Mouse (Mus musculus): ENCODE data around the gene Ak8.

Gene Ak8

GRCm38 (mm10) chr2:28730676-28731075, 30.7 kb downstream of the Ak8 start:
- in situ Hi-C loops (cut with MboI, MseI), result no loop called here

DNA sequence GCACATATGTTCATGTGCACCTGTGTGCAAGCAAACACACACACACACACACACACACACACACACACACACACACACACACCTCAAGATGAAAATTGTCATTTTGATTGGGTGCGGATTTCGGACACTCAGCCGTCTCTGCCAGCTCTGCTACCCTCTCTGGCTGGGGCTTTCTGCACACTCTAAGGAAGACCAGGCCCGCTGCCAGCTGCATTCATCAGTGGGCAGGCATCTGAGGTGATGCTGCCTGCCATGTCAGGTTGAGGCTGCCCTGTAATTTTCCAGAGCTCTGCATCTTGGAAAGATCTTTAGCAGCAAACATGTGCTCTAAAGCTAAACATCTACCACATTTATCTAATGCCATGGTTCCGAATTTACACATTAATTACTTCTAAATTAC, 37.1 kb downstream of the Ak8 start:
- in situ Hi-C loops (cut with MboI, MseI), result no loop called here

DNA sequence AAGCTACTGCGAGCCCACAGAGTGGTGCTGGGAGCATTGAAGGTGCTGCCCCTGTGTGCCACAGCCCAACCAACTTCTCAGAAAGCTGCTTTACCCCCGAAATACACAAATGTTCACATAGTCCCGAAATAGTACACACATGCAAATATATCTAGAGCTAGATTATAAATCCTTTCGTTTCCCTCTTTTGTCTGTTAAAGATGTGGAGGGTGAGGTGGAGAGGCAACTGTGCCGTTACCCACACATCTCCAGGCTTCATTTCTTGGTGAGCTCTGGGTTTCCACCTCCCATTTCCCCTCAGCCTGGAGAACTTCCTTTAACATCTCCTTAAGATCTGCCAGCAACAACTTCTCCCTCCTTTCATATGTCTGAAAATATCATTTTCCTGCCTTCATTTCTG, 40.2 kb downstream of the Ak8 start:
- in situ Hi-C loops (cut with MboI, MseI), result no loop called here

- in situ Hi-C loops (cut with MboI, MseI), result no loop called here
These were observed 42.7 kb downstream of the Ak8 start for GRCm38 (mm10) chr2:28742701-28743100.

GRCm38 (mm10) chr2:28746682-28747332, 46.8 kb downstream of the Ak8 start:
- in situ Hi-C loops (cut with MboI, MseI), result no loop called here

- in situ Hi-C loops (cut with MboI, MseI), result no loop called here
These were observed 47.7 kb downstream of the Ak8 start for GRCm38 (mm10) chr2:28747705-28748104.

DNA sequence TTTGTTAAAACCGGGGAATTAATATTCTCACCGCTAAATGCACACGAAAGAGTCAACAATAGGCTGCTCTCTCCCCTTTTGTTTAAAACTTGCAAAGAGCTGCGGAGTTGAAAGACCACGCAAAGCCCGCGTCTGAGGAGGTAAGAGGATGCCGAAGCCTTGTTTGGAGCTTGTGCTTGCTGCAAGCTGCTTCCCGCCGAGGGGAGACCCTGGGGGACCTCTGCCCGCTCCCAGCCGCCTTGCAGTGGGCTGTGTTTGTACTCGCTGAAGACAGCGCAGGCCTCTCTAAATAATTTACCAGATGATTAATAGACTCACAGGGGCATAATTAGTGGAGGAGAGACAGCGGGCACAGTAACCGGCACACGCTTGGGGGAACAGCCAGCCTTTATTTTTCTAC, 51.2 kb downstream of the Ak8 start:
- in situ Hi-C loops (cut with MboI, MseI), result loop anchor here (10.0 kb wide), 1 partner anchor 304 kb away; the partner anchor contains the start of gene Cfap77

DNA sequence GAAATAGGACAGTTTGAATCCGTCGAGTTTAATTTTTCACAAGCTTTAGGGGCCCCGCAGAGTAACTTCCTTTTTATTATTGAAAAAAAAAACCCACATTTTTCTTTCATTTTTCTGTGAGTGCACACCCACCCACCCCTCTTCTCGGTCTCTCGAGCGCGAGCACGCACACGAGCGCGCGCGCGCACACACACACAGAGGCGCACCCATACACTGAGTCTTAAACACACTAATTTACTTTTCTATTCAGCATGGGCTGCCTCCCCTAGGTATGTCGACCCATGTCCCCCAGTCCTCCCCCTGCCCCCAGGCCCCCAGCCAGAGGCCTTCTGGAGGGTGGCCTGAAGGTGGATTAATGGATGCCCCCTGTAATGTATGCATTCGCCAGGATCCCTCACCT, 51.7 kb downstream of the Ak8 start:
- in situ Hi-C loops (cut with MboI, MseI), result loop anchor here (10.0 kb wide), 1 partner anchor 303 kb away; the partner anchor contains the start of gene Cfap77

DNA sequence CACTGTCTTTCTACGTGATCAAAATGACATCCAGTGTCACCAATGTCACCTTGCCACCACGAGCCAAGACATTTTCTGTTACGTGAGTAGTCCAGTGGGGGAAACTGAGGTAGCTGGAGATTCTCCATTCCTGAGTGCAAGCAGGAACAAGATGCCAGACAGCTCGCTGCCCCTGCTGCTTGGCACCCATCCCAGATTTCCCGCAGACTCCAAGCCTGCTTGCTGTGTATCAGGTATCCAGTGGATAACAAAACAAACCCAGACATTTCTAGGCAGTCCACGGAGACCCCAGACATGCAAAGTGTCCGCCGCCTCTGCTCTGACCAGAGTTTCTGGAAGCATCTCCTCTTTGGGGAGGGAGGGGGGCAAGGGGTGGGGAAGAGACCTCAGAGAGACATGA, 52.4 kb downstream of the Ak8 start:
- in situ Hi-C loops (cut with MboI, MseI), result loop anchor here (10.0 kb wide), 1 partner anchor 302 kb away; the partner anchor contains the start of gene Cfap77

DNA sequence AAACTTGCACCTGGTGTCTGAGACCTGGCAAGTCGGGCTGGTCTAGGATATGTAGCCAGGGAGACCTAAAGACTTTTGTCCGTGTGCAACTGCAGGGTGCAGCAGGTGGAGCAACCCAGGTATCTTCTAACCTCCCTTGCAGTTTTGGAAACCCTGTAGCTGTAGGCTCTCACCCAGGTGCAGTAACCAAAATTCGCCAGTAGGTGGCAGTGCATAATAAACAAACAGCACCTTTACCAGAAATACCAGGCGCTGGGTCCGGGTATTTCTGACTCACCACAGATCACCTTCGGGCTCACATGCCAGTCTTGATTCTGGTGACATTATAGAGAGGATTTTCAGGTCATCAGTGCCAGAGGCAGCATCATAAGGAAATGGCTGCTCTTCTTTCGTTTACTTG, 55.5 kb downstream of the Ak8 start:
- in situ Hi-C loops (cut with MboI, MseI), result loop anchor here (5.0 to 10.0 kb wide), 2 partner anchors 222 to 299 kb away; partner anchors contain the start of gene Cfap77

GRCm38 (mm10) chr2:28756201-28756600, 56.2 kb downstream of the Ak8 start:
- in situ Hi-C loops (cut with MboI, MseI), result loop anchor here (5.0 to 10.0 kb wide), 2 partner anchors 221 to 299 kb away; partner anchors contain the start of gene Cfap77

- in situ Hi-C loops (cut with MboI, MseI), result loop anchor here (5.0 to 10.0 kb wide), 2 partner anchors 218 to 295 kb away; partner anchors contain the start of gene Cfap77
These were observed 59.5 kb downstream of the Ak8 start for GRCm38 (mm10) chr2:28759441-28759840.

GRCm38 (mm10) chr2:28766590-28766989, 66.6 kb downstream of the Ak8 start:
- in situ Hi-C loops (cut with MboI, MseI), result no loop called here

GRCm38 (mm10) chr2:28767041-28767440, 67.1 kb downstream of the Ak8 start:
- in situ Hi-C loops (cut with MboI, MseI), result no loop called here

DNA sequence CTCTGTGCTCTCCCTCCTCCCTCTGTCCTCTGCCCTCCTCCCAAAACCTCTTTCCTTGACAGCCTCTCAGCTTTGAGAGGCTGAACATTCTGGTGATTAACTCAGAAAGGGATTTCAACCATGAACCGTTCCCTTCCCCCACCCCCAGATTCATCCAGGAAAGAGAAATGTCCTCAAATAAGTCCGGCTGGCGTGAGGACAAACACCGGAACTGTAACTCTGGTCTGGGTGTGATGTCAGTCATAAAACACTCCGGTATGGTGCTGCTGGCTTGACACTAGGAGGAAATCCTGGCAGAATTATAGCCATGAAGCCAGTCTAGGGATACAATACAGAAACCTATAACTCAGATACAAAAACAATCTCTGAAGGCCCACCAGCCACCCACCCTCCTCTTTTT, 70.7 kb downstream of the Ak8 start:
- in situ Hi-C loops (cut with MboI, MseI), result no loop called here

DNA sequence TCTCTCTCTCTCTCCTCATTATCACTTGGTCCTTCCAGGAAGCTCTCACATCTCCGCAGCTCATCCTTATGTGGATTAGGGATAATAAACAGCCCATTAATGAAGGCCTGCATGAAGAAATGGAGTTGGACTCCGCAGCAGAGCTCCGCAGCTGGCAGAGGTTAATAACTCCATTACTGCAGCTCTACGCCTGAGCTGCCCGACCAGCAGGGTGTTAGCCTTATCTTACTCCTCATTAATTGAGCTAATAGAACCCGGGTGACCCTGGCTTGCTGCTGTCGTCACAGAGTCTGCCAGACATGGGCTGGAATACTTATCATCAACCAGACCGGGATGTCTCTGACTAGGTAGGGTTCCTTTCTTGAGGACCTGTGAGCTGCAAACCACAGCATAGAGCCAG, 74.1 kb downstream of the Ak8 start:
- in situ Hi-C loops (cut with MboI, MseI), result no loop called here

GRCm38 (mm10) chr2:28776728-28777127, 76.8 kb downstream of the Ak8 start:
- in situ Hi-C loops (cut with MboI, MseI), result no loop called here

- in situ Hi-C loops (cut with MboI, MseI), result no loop called here
These were observed 80.2 kb downstream of the Ak8 start for GRCm38 (mm10) chr2:28780001-28780782.

DNA sequence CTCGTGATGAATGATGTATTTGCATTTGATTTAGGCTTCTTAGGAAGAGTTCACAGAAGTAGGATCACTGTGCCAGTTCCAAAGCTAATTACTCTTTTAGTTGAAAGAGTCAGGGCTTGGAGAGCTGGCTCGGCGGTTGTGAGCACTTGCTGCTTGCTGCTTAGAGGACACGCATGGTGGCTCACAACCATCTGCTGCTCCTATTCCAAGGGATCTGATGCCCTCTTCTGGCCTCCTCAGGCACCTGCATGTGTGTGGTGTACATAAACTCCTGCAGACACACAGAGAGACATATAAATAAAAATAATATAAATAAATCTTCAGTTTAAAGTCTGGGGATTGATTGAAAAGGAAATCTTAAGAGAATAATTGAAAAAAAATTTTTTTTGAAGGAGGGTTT, 81.3 kb downstream of the Ak8 start:
- in situ Hi-C loops (cut with MboI, MseI), result no loop called here

DNA sequence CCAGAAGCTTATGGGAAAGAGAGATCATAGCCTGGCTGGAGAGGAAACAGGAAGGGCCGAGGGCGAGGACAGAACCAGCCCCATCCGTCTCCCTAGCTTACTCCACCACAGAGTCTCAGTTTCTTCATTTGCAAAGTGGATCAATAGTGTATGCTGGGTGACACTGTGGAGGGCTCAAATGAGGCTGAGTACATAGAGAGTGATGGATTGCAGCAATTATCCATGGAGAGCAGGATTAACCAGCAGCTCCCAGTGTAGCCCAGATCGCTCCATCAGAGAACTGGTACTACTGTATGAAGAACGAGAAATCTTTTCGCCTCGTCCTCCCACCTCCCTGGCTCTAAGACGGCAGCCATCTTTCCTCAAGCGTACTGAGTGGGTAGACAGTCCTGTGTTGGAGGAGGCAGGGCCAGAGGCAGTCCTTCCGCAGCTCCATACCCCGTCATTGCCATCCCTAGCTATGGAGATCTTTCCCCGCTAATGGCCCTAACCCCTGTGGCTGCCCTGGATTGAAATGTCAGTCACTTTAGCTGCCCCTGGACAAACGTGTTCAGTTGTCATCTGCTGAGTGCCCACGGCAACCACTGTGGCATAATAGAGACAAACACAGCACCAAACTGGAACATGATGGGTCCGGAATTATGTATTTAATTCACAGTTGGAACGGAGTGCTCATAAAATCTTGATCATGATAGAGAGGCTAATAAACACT, 86.5 kb downstream of the Ak8 start:
- in situ Hi-C loops (cut with MboI, MseI), result no loop called here

DNA sequence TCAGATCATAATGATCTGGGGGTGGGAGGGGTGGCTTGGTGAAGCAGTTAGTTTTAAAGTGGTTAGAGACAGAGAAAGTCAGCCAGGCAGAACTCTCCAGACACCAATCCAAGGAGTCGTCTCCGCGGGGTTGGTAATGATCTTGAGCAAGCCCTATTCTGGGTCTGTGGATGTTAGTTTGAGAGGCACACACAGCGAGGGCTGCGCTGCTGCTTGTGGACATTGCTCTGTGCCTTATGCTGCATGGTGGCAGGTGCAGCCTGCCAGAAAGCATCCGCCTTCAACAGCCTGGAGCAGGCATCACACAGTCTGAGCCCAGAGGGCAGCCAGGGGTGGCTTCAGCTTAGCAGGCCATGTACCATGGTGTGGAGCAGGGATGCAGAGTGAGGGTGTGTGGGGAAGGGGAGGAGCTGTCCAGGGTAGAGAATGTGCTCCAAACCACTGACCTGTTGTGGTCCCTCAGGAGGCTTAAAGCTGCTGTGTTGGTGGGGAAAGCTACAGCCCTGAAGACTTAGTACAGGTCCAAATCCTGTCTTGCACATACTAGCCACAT, 87.2 kb downstream of the Ak8 start:
- in situ Hi-C loops (cut with MboI, MseI), result no loop called here
